Mouse (Mus musculus): ENCODE data around the gene Phactr1. TPM values are rescaled to one million over a fixed set of nuclear protein-coding genes. Genes with fewer than 3 reads are reported as not detected.
"Not testable (repeated sequence)": the region's sequence is repeated elsewhere in the genome, so short reads cannot be mapped to it uniquely, and the experiment has no call there.

The Phactr1 gene
- polyA plus RNA-seq, 1 experiment from 2014 or later, result 2.0 TPM

GRCm38 (mm10) chr13:42917251-42917650 lies 236.8 kb downstream of the Phactr1 start:
- DNase-seq (ENCODE audit: low spot score), result no peak
- H3K4me3 ChIP-seq, result peak overlapping the region; percentile 78; the same call in 1 of the 2 replicates

DNA sequence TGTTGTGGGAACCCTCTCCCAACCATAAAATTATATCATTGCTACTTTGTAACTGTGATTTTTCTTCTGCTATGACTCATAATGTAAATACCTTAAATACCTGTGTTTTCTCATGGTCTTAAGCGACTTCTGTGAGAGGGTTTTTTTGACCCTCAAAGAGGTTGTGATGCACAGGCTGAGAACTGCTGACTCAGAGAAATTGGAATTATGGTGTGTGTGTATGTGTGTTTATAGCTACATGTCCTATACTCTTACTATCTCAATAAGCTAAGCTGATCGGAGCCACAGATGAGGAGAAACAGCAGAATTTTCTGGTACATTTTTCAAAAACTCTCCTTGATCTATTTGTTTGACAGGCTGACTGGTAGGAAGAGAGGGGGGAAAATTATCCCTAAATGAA lies 239.6 kb downstream of the Phactr1 start:
- no peaks in the 10 kb centered on the region for H3K36me3 ChIP-seq
- DNase-seq (ENCODE audit: low spot score), result no peak
- peaks cover 24% of the 10 kb centered on the region for H3K4me1 ChIP-seq
- no peak overlapping the region for H3K4me3 ChIP-seq
- H3K27ac ChIP-seq, result no peak overlapping the region
- no peaks in the 10 kb centered on the region for H3K9me3 ChIP-seq (replicated peaks)
- peaks cover 40% of the 10 kb centered on the region for H3K27me3 ChIP-seq (ENCODE audit: low read depth, poor library complexity, severe bottlenecking)
- 98% methylated on average over 2 of the region's 2 CpGs for WGBS

More at GRCm38 (mm10) chr13:42917251-42917650, 236.8 kb downstream of the Phactr1 start:
- peaks cover 29% of the 10 kb centered on the region for H3K4me1 ChIP-seq
- no peaks in the 10 kb centered on the region for H3K9me3 ChIP-seq (replicated peaks)
- WGBS, result 36% methylated on average over 6 of the region's 6 CpGs
- no peaks in the 10 kb centered on the region for H3K36me3 ChIP-seq
- H3K27me3 ChIP-seq (ENCODE audit: low read depth, poor library complexity, severe bottlenecking), result peaks cover 46% of the 10 kb centered on the region
- H3K27ac ChIP-seq, result no peak overlapping the region

- 92% methylated on average over 10 of the region's 10 CpGs for WGBS
- Histone ChIP-seq H3K27me3 (ENCODE audit: low read depth, poor library complexity, severe bottlenecking) (peaks cover 22% of the 10 kb centered on the region), H3K4me1 (peaks cover 8% of the 10 kb centered on the region), H3K9me3 (replicated peaks) (no peaks in the 10 kb centered on the region), H3K27ac (no peak overlapping the region), H3K4me3 (no peak overlapping the region), H3K36me3 (no peaks in the 10 kb centered on the region)
- no peak for DNase-seq (ENCODE audit: low spot score)
Observed at GRCm38 (mm10) chr13:42921769-42922450, 241.5 kb downstream of the Phactr1 start.

GRCm38 (mm10) chr13:42927778-42928177 lies 247.4 kb downstream of the Phactr1 start:
- Histone ChIP-seq H3K36me3 (no peaks in the 10 kb centered on the region), H3K27me3 (ENCODE audit: low read depth, poor library complexity, severe bottlenecking) (peaks cover 11% of the 10 kb centered on the region; the same call in 1 of the 2 replicates), H3K27ac (no peak overlapping the region), H3K4me1 (peaks cover 18% of the 10 kb centered on the region; the same call in 1 of the 2 replicates), H3K4me3 (no peak overlapping the region), H3K9me3 (replicated peaks) (no peaks in the 10 kb centered on the region)
- 95% methylated on average over 11 of the region's 11 CpGs for WGBS
- no peak for DNase-seq (ENCODE audit: low spot score)

DNA sequence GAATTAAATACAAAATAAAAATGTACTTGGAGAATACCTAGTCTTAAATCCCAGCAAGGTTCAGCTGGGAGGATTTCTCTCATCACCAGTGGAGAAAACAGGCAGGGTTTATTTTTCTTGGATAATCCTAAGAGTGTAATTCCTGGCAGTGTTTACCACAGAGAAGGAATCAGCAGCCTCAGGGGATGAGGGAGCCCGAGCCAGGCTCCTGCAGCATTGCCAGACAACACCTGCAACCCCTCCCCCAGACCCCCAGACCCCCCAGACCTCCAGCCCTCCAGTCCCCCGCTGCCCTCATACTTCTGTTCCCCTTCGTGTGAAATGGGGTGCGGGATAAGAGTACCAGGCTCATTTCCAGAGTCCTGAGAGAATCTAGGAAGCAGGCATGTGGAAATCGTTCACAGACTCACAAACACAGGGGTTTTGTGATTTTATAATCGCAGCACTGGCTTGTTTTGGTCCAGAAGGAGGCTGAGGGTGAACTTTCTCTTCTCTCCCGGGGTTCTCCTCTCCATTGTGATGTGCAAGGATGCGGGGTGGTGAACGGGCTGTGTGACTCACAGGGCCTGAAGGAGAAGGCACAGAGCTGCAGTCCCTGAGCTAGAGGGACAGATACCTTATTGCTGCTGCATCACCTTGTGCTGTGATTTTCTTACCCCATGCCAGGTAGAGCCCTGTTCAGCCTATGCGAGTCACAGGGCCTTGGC lies 249.3 kb downstream of the Phactr1 start:
- 54% methylated on average over 10 of the region's 10 CpGs for WGBS
- Histone ChIP-seq H3K36me3 (no peaks in the 10 kb centered on the region), H3K27ac (peak overlapping the region; percentile 30; the same call in 1 of the 2 replicates), H3K4me1 (peaks cover 24% of the 10 kb centered on the region), H3K27me3 (ENCODE audit: low read depth, poor library complexity, severe bottlenecking) (peaks cover 11% of the 10 kb centered on the region; the same call in 1 of the 2 replicates), H3K4me3 (no peak overlapping the region), H3K9me3 (replicated peaks) (no peaks in the 10 kb centered on the region)
- DNase-seq (ENCODE audit: low spot score), result no peak

- H3K9me3 ChIP-seq (replicated peaks), result no peaks in the 10 kb centered on the region
- peaks cover 29% of the 10 kb centered on the region for H3K4me1 ChIP-seq
- H3K27ac ChIP-seq, result no peak overlapping the region
- 93% methylated on average over 5 of the region's 5 CpGs for WGBS
- H3K4me3 ChIP-seq, result no peak overlapping the region
- no peaks in the 10 kb centered on the region for H3K36me3 ChIP-seq
- peaks cover 11% of the 10 kb centered on the region; the same call in 1 of the 2 replicates for H3K27me3 ChIP-seq (ENCODE audit: low read depth, poor library complexity, severe bottlenecking)
- DNase-seq (ENCODE audit: low spot score), result no peak
Observed at GRCm38 (mm10) chr13:42932046-42932445, 251.6 kb downstream of the Phactr1 start.

- H3K4me1 ChIP-seq, result peaks cover 28% of the 10 kb centered on the region
- no peak for DNase-seq (ENCODE audit: low spot score)
- peaks cover 11% of the 10 kb centered on the region; the same call in 1 of the 2 replicates for H3K27me3 ChIP-seq (ENCODE audit: low read depth, poor library complexity, severe bottlenecking)
- H3K9me3 ChIP-seq (replicated peaks), result no peaks in the 10 kb centered on the region
- WGBS, result 34% methylated on average over 16 of the region's 16 CpGs
- H3K27ac ChIP-seq, result no peak overlapping the region
- no peaks in the 10 kb centered on the region for H3K36me3 ChIP-seq
- H3K4me3 ChIP-seq, result peak overlapping the region; percentile 31
Observed at GRCm38 (mm10) chr13:42934538-42935126, 254.2 kb downstream of the Phactr1 start.

- H3K4me1 ChIP-seq, result peaks cover 16% of the 10 kb centered on the region
- H3K4me3 ChIP-seq, result no peak overlapping the region
- WGBS, result 85% methylated on average over 3 of the region's 3 CpGs
- H3K27me3 ChIP-seq (ENCODE audit: low read depth, poor library complexity, severe bottlenecking), result no peaks in the 10 kb centered on the region
- DNase-seq (ENCODE audit: low spot score), result no peak
- H3K27ac ChIP-seq, result no peak overlapping the region
- no peaks in the 10 kb centered on the region for H3K36me3 ChIP-seq
- H3K9me3 ChIP-seq (replicated peaks), result no peaks in the 10 kb centered on the region
Observed at GRCm38 (mm10) chr13:42937871-42938270, 257.4 kb downstream of the Phactr1 start.

GRCm38 (mm10) chr13:42938346-42938745 lies 257.9 kb downstream of the Phactr1 start:
- 92% methylated on average over 1 of the region's 1 CpGs for WGBS
- Histone ChIP-seq H3K4me1 (peaks cover 16% of the 10 kb centered on the region), H3K9me3 (replicated peaks) (no peaks in the 10 kb centered on the region), H3K4me3 (no peak overlapping the region), H3K27ac (no peak overlapping the region), H3K27me3 (ENCODE audit: low read depth, poor library complexity, severe bottlenecking) (no peaks in the 10 kb centered on the region), H3K36me3 (no peaks in the 10 kb centered on the region)
- DNase-seq (ENCODE audit: low spot score), result no peak

GRCm38 (mm10) chr13:42940271-42940670 lies 259.8 kb downstream of the Phactr1 start:
- Histone ChIP-seq H3K9me3 (replicated peaks) (no peaks in the 10 kb centered on the region), H3K4me3 (no peak overlapping the region), H3K4me1 (0 out of 2 replicates have a peak, but pooled peaks cover 5% of the 10 kb centered on the region), H3K27me3 (ENCODE audit: low read depth, poor library complexity, severe bottlenecking) (no peaks in the 10 kb centered on the region), H3K36me3 (no peaks in the 10 kb centered on the region), H3K27ac (no peak overlapping the region)
- no peak for DNase-seq (ENCODE audit: low spot score)
- WGBS, result 92% methylated on average over 3 of the region's 3 CpGs

DNA sequence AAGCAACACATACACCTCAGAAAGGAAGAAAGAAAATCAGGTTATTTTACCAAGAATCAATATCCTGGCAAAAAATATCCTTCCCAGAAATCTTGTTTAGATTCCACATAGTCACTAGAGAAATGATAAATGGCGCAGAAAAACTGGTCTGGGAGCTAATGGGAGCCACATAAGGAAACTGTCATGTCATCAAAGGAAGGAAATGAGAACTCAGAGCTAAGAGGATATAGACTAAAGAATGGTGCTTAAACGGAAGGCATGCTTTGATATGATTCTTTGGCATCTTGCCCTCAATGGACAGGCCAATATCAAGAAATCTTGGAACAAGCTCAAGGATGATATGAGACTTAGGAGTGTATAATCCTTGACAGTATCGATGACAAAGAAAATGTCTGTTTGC lies 263.7 kb downstream of the Phactr1 start:
- Histone ChIP-seq H3K4me1 (peaks cover 3% of the 10 kb centered on the region; the same call in 1 of the 2 replicates), H3K9me3 (replicated peaks) (no peaks in the 10 kb centered on the region), H3K27ac (no peak overlapping the region), H3K4me3 (no peak overlapping the region), H3K36me3 (no peaks in the 10 kb centered on the region), H3K27me3 (ENCODE audit: low read depth, poor library complexity, severe bottlenecking) (no peaks in the 10 kb centered on the region)
- no peak for DNase-seq (ENCODE audit: low spot score)
- 85% methylated on average over 3 of the region's 3 CpGs for WGBS

GRCm38 (mm10) chr13:42945201-42945600 lies 264.8 kb downstream of the Phactr1 start:
- WGBS, result 35% methylated on average over 4 of the region's 4 CpGs

GRCm38 (mm10) chr13:42948717-42949265 lies 268.4 kb downstream of the Phactr1 start:
- H3K9me3 ChIP-seq (replicated peaks), result no peaks in the 10 kb centered on the region
- DNase-seq (ENCODE audit: low spot score), result no peak
- 88% methylated on average over 10 of the region's 10 CpGs for WGBS
- peaks cover 5% of the 10 kb centered on the region for H3K4me1 ChIP-seq
- no peak overlapping the region for H3K4me3 ChIP-seq
- no peaks in the 10 kb centered on the region for H3K27me3 ChIP-seq (ENCODE audit: low read depth, poor library complexity, severe bottlenecking)
- H3K27ac ChIP-seq, result no peak overlapping the region
- no peaks in the 10 kb centered on the region for H3K36me3 ChIP-seq

More at GRCm38 (mm10) chr13:42945201-42945600, 264.8 kb downstream of the Phactr1 start:
- H3K4me3 ChIP-seq; H3K4me1 ChIP-seq; H3K9me3 ChIP-seq (replicated peaks); H3K27ac ChIP-seq; H3K36me3 ChIP-seq; DNase-seq (ENCODE audit: low spot score); H3K27me3 ChIP-seq (ENCODE audit: low read depth, poor library complexity, severe bottlenecking): not testable (repeated sequence)
